Mouse (Mus musculus) gastrocnemius, adult 2 months (tissue): ENCODE measurements at regions not wholly inside any gene's neighbourhood (a gene's known extent, or its start where the extent isn't known, plus 50 kb on each side); places are given as distances from the start of the nearest gene placed in this dataset.

ENCODE experiments used
- DNase-seq: peaks from one replicate; pipeline ENCODE4 v3.0.0; 2022
- H3K27ac ChIP-seq: fragments of 200-600 bp; 2 replicates; pipeline ENCODE4 v1.8.1; 2022; ENCODE audit warnings: mild to moderate bottlenecking
- H3K4me3 ChIP-seq: fragments of 200-600 bp; 2 replicates; pipeline ENCODE4 v1.8.1; 2022; ENCODE audit warnings: mild to moderate bottlenecking, moderate library complexity
- CTCF ChIP-seq: fragments of 200-600 bp; IDR thresholded peaks from 2 replicates; pipeline ENCODE4 v1.8.1; 2022; ENCODE audit warnings: antibody characterized with exemption, mild to moderate bottlenecking, moderate library complexity
- intact Hi-C: fragments of 180-260 bp; cut with DNase I; formaldehyde crosslinking; loops from one replicate; pipeline ENCODE4 v1.15.1; 2025

DNA sequence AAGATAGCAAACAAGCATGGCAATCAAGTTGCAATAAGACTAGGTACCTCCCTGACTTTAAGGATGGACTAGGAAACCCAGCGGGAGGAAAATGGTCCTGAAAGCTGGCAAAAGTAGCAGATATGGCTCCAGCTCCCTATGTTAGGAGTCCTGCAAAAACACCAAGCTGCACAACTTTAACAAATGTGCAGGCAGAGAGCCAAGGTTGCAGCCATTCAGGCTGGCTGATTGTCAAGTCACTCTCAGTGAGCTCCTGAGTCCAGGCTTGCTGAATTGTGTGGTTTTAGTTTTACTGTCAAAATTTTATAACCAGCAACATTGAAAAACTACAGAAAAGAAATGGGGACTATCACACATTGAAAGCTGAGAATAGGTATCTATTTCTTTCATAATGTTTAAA lies 1122.8 kb upstream of the Slc10a2 start:
- H3K4me3 ChIP-seq = no peak overlapping the region
- no peak for TF ChIP-seq CTCF
- intact Hi-C loops = no loop called here
- no peak overlapping the region for H3K27ac ChIP-seq
- no peak for DNase-seq

DNA sequence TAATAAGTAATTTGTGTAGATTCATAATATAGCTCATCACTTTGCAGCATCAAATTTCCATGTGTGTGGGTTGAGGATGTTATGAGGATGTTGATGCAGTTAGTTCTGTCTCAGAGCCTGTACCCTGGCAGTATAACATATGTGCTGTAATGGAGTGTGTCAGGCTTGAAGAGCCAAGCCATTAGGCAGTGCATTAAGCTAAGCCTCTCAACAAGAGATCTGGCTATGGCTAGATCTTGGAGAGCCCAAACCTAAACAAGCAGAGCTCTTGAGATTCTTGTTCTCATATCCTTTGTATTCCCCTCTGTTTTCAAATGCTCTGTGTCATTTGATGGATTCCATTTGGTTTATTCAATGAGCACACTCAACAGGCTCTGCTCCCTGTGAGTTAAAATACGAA lies 1120.0 kb upstream of the Slc10a2 start:
- DNase-seq = no peak
- Histone ChIP-seq H3K4me3 (no peak overlapping the region), H3K27ac (no peak overlapping the region)
- no peak for TF ChIP-seq CTCF
- intact Hi-C loops = no loop called here

DNA sequence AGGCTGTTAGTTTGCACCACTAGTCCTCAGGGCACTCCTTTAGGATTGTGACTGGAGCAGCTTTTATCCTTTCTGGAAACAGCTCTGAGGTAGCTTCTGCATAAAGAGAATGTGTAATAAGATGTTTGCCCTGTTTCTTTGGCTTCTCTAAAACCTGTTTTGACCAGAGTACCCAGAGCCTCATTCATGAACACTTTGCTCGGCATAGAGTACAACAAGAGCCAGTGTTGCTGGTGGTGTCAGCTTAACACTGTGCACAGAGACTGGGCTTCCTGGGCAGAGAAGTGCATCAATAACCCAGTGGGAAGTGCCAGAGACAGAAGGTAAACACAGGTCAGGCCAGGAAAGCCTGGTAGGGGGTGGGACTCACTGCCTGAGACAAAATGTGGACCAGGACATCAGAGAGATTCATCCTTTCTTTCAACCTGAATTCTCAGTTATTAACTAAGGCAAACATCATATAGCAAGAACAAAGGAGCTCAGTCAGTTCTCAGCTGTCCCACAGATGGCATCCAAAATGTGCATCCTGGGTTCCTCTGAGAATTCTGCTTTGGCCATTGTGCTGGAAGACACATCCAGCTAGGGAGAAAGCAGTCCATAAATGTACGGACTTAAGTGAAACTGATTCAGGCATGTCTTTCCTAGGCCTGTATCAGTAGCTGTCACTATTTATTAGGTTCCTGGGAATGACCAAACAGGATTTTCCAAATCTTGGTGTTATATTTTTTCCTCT lies 1102.6 kb upstream of the Slc10a2 start:
- H3K4me3 ChIP-seq = no peak overlapping the region
- H3K27ac ChIP-seq = no peak overlapping the region
- TF ChIP-seq CTCF = no peak
- intact Hi-C loops = no loop called here
- DNase-seq = no peak

- H3K27ac ChIP-seq = no peak overlapping the region
- H3K4me3 ChIP-seq = no peak overlapping the region
- intact Hi-C loops = no loop called here
- TF ChIP-seq CTCF = no peak
- DNase-seq = no peak
Observed at GRCm38 (mm10) chr8:6204051-6204745, 1099.0 kb upstream of the Slc10a2 start.

- Histone ChIP-seq H3K4me3 (no peak overlapping the region), H3K27ac (no peak overlapping the region)
- no peak for DNase-seq
- no peak for TF ChIP-seq CTCF
- intact Hi-C loops = no loop called here
Observed at GRCm38 (mm10) chr8:6191431-6191830, 1086.3 kb upstream of the Slc10a2 start.

GRCm38 (mm10) chr8:6188422-6188821 lies 1083.3 kb upstream of the Slc10a2 start:
- no peak overlapping the region for H3K4me3 ChIP-seq
- TF ChIP-seq CTCF = no peak
- H3K27ac ChIP-seq = no peak overlapping the region
- DNase-seq = no peak
- intact Hi-C loops = no loop called here

DNA sequence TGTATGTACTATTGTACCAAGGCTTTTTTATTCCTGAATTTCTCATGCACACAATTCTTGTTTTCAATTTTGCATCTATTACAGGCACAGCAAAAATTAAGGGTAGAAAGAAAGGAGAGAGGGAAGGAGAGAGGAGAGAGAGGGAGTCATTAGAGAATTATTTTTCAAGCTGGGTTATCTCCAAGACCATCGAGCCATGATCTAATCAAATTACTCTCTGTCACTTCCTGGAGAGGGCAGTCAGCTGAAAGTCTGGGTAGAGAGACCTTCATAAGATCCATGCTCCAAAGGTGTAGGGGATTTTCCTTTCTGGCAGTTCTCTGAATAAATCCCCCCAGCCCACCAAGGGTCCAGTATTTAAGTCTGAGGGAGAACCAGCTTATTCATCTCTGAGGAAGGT lies 1081.4 kb upstream of the Slc10a2 start:
- intact Hi-C loops = no loop called here
- Histone ChIP-seq H3K27ac (no peak overlapping the region), H3K4me3 (no peak overlapping the region)
- no peak for DNase-seq
- no peak for TF ChIP-seq CTCF

GRCm38 (mm10) chr8:6179602-6180001 lies 1074.5 kb upstream of the Slc10a2 start:
- intact Hi-C loops = no loop called here
- TF ChIP-seq CTCF = no peak
- H3K4me3 ChIP-seq = no peak overlapping the region
- DNase-seq = no peak
- no peak overlapping the region for H3K27ac ChIP-seq

GRCm38 (mm10) chr8:6166433-6166832 lies 1061.3 kb upstream of the Slc10a2 start:
- H3K27ac ChIP-seq = no peak overlapping the region
- intact Hi-C loops = no loop called here
- no peak for TF ChIP-seq CTCF

DNA sequence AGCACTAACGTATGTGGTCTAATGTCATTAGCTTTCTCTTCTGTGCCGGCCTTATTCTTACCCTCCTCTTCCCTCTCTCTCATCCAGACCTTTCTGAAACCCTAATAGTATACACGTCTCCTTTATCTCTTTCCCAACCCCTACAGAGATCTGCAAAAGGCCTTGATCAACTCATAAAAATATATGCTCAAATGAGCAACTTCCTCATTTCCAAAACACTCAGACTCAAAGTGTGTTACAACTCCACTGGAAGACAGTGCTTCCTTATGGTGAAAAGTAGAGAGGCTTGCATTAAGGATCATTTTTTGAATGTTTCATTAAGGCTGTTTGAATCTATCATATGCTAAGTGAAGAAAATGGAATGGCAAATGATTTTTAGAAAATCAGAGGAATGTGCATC lies 1060.1 kb upstream of the Slc10a2 start:
- Histone ChIP-seq H3K4me3 (no peak overlapping the region), H3K27ac (no peak overlapping the region)
- intact Hi-C loops = no loop called here
- TF ChIP-seq CTCF = no peak
- no peak for DNase-seq

More at GRCm38 (mm10) chr8:6166433-6166832, 1061.3 kb upstream of the Slc10a2 start:
- DNase-seq = no peak
- no peak overlapping the region for H3K4me3 ChIP-seq

GRCm38 (mm10) chr8:6164758-6165157 lies 1059.6 kb upstream of the Slc10a2 start:
- TF ChIP-seq CTCF = no peak
- intact Hi-C loops = no loop called here

GRCm38 (mm10) chr8:6144588-6144987 lies 1039.4 kb upstream of the Slc10a2 start:
- Histone ChIP-seq H3K4me3 (no peak overlapping the region), H3K27ac (no peak overlapping the region)
- TF ChIP-seq CTCF = no peak
- DNase-seq = no peak
- intact Hi-C loops = no loop called here

More at GRCm38 (mm10) chr8:6164758-6165157, 1059.6 kb upstream of the Slc10a2 start:
- no peak overlapping the region for H3K4me3 ChIP-seq
- H3K27ac ChIP-seq = no peak overlapping the region
- DNase-seq = no peak

DNA sequence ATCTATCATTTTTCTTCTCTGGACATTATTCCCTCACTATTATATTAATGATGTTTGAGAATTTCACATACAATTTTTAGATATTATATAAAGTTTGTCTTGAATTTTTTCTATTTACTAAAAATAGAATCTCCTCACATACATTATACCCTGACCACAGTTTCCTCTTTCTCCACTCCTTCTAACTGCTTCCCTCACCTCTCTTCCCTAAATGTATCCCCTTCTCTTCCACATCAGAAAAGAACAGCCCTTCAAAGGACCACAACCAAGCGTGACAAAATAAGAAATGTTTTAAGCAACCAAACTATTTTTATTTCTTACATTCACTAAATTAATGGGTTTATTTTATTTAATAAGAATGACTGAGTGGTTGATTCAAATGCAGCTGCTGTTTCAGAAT lies 1034.9 kb upstream of the Slc10a2 start:
- TF ChIP-seq CTCF = no peak
- intact Hi-C loops = no loop called here
- no peak for DNase-seq

GRCm38 (mm10) chr8:6139171-6139570 lies 1034.0 kb upstream of the Slc10a2 start:
- Histone ChIP-seq H3K27ac (no peak overlapping the region), H3K4me3 (no peak overlapping the region)
- TF ChIP-seq CTCF = no peak
- intact Hi-C loops = no loop called here
- DNase-seq = no peak

More for the DNA sequence above, 1034.9 kb upstream of the Slc10a2 start:
- H3K27ac ChIP-seq = no peak overlapping the region
- no peak overlapping the region for H3K4me3 ChIP-seq
